Mouse (Mus musculus) bone marrow, adult 2 months (tissue): ENCODE data around the gene Usp46. TPM values are rescaled to one million over a fixed set of nuclear protein-coding genes. Genes with fewer than 3 reads are reported as not detected.

Source experiments
- H3K27ac ChIP-seq: fragments of 200-500 bp; 2 replicates; pipeline ENCODE4 v1.5.1; 2012; ENCODE audit warnings: low read depth, mild to moderate bottlenecking, control low read depth, inconsistent platforms, low read length; ENCODE audit not compliant: control insufficient read depth, poor library complexity, insufficient read depth
- H3K4me1 ChIP-seq: fragments of 200-500 bp; 2 replicates; pipeline ENCODE4 v1.6.1; 2011; ENCODE audit warnings: low read length; ENCODE audit not compliant: control insufficient read depth, insufficient read depth
- H3K4me3 ChIP-seq: fragments of 200-500 bp; replicated peaks from 2 replicates; pipeline ENCODE3; 2011; ENCODE audit warnings: mild to moderate bottlenecking, low read depth, low read length, control low read depth; ENCODE audit not compliant: control insufficient read depth
- CTCF ChIP-seq: fragments of 200-500 bp; IDR thresholded peaks from 2 replicates; pipeline ENCODE4 v1.5.1; 2011; ENCODE audit warnings: low read length, control low read depth; ENCODE audit not compliant: control insufficient read depth, insufficient read depth
- POLR2A ChIP-seq: fragments of 200-500 bp; IDR thresholded peaks from 2 replicates; pipeline ENCODE4 v1.6.1; 2011; ENCODE audit warnings: low read depth, mild to moderate bottlenecking, control low read depth, low read length, borderline replicate concordance; ENCODE audit not compliant: control insufficient read depth
- WGBS: fragments of 180-500 bp; shearing (Covaris S2); methylation state at CpG from one replicate; pipeline ENCODE4 v1.1.7; 2018; 5-methylcytosine and 5-hydroxymethylcytosine counted together
- polyA plus RNA-seq: library from polyadenylated mRNA; stranded (reverse); fragments of >200 nt; gene quantifications from 2 replicates; pipeline ENCODE4 v1.2.4, GENCODE M21; 2011; ENCODE audit warnings: low replicate concordance; ENCODE audit not compliant: missing spikeins, insufficient read depth, insufficient read length

Gene Usp46
- polyA plus RNA-seq, 1 experiment: 17.8 TPM

GRCm38 (mm10) chr5:74095611-74096010 lies 27.4 kb upstream of the Usp46 start:
- 89% methylated on average over 2 of the region's 2 CpGs for WGBS

GRCm38 (mm10) chr5:74094841-74095437 lies 26.7 kb upstream of the Usp46 start:
- Histone ChIP-seq H3K4me1 (no peaks in the 10 kb centered on the region), H3K4me3 (no peak overlapping the region), H3K27ac (no peak overlapping the region)
- 83% methylated on average over 8 of the region's 8 CpGs for WGBS
- no peak for TF ChIP-seq CTCF
- no peak for TF ChIP-seq POLR2A

More at GRCm38 (mm10) chr5:74095611-74096010, 27.4 kb upstream of the Usp46 start:
- no peak for TF ChIP-seq POLR2A
- no peak for TF ChIP-seq CTCF
- H3K27ac ChIP-seq: no peak overlapping the region
- no peak overlapping the region for H3K4me3 ChIP-seq
- no peaks in the 10 kb centered on the region for H3K4me1 ChIP-seq

GRCm38 (mm10) chr5:74093556-74094428 lies 25.6 kb upstream of the Usp46 start:
- peak overlapping the region; percentile 87 for H3K4me3 ChIP-seq
- no peaks in the 10 kb centered on the region for H3K4me1 ChIP-seq
- no peak overlapping the region for H3K27ac ChIP-seq
- WGBS: 25% methylated on average over 11 of the region's 11 CpGs
- no peak for TF ChIP-seq POLR2A
- TF ChIP-seq CTCF: no peak

- TF ChIP-seq CTCF (no peak), POLR2A (peak; percentile 82)
- under 1% methylated on average over 57 of the region's 57 CpGs for WGBS
- Histone ChIP-seq H3K27ac (peak overlapping the region; percentile 23; the same call in 1 of the 2 replicates), H3K4me1 (no peaks in the 10 kb centered on the region), H3K4me3 (peak overlapping the region; percentile 87)
Observed at GRCm38 (mm10) chr5:74092833-74093555, 24.8 kb upstream of the Usp46 start.

- no peak for TF ChIP-seq CTCF
- no peak for TF ChIP-seq POLR2A
- peak overlapping the region; percentile 48 for H3K4me3 ChIP-seq
- no peaks in the 10 kb centered on the region for H3K4me1 ChIP-seq
- no peak overlapping the region for H3K27ac ChIP-seq
- 40% methylated on average over 4 of the region's 4 CpGs for WGBS
Observed at GRCm38 (mm10) chr5:74092481-74092832, 24.2 kb upstream of the Usp46 start.

- TF ChIP-seq CTCF (no peak), POLR2A (no peak)
- H3K4me1 ChIP-seq: no peaks in the 10 kb centered on the region
- no peak overlapping the region for H3K4me3 ChIP-seq
- no peak overlapping the region for H3K27ac ChIP-seq
- 79% methylated on average over 3 of the region's 3 CpGs for WGBS
Observed at GRCm38 (mm10) chr5:74089643-74090042, 21.4 kb upstream of the Usp46 start.

- Histone ChIP-seq H3K4me1 (no peaks in the 10 kb centered on the region), H3K27ac (no peak overlapping the region), H3K4me3 (no peak overlapping the region)
- no peak for TF ChIP-seq CTCF
- TF ChIP-seq POLR2A: no peak
- WGBS: 92% methylated on average over 6 of the region's 6 CpGs
Observed at GRCm38 (mm10) chr5:74081756-74082155, 13.5 kb upstream of the Usp46 start.

GRCm38 (mm10) chr5:74078861-74079615 lies 10.8 kb upstream of the Usp46 start:
- no peak overlapping the region for H3K4me3 ChIP-seq
- no peak overlapping the region for H3K27ac ChIP-seq
- TF ChIP-seq CTCF (no peak), POLR2A (no peak)
- WGBS: 62% methylated on average over 11 of the region's 11 CpGs
- H3K4me1 ChIP-seq: no peaks in the 10 kb centered on the region
